Comparison of ENCODE assay signal across 28 mouse cellular contexts in the genomic region with DNA sequence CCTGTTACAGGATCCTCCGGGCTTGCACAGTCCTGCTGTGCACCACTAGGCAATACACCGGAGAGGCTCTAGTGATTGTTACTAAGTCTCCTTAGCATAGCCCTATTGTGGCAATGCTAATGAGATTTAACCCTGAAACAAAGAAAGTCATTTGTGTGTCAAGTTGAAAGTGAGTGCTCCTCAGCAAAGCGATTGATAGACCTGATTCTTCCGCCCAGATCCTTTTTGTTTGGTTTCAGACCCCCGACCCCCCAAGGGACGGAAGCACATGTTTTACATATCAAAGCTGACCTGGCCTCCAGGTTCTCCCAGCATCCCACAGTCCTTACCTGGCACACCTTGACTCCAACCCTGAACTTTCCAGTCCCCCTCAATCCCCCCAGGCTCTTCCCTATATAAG. TPM values are rescaled to one million over a fixed set of nuclear protein-coding genes. Genes with fewer than 3 reads are reported as not detected.
DNase-seq lines count a peak whose midpoint lies in the region; ATAC-seq lines count a peak whose summit lies in the region.
"Had no signal": no experiment of that assay in that cellular context is flagged by ENCODE, and none has a peak within 500 bp of the region (broad histone marks: within the 10 kb centered on the region; RNA-seq: fewer than 3 reads in every experiment).

No protein-coding gene starts in this region.

- peak; percentile 14 for DNase-seq in hindbrain, embryonic 11.5 days (ENCODE audit: low spot score)
- peak; percentile 100 for DNase-seq in ES-CJ7 (ENCODE audit: low read depth, low spot score)
- DNase-seq in R1 (ENCODE audit: low read depth, low spot score): peak; percentile 100
- peak; percentile 98 for DNase-seq in ZHBTc4 (ENCODE audit: low read depth, low spot score)
- DNase-seq in liver, embryonic 11.5 days (ENCODE audit: low spot score): no peak
- DNase-seq in layer of hippocampus, adult 9-11 months: no peak
- no peak for DNase-seq in urinary bladder, postnatal 10 days (ENCODE audit: low spot score)
- DNase-seq: adrenal gland, adult 2 months; adrenal gland, postnatal 10 days; adrenal gland, postnatal 25 days; cerebellum, adult 11 months; cerebellum, adult 18-20 months; cerebellum, adult 8-10 months; cerebellum, adult 9-11 months; cerebellum, postnatal 14 days; cerebellum, postnatal 36 days; embryo, embryonic 11 days had no signal

- no peak overlapping the region for H3K4me2 ChIP-seq in hindbrain, embryonic 11.5 days (replicated peaks; ENCODE audit: low read depth, low read length)
- H3K4me2 ChIP-seq in hindbrain, embryonic 13.5 days: no peak overlapping the region
- no peak overlapping the region for H3K4me2 ChIP-seq in liver, embryonic 11.5 days
- H3K4me2 ChIP-seq: embryonic facial prominence, embryonic 13.5 days; embryonic facial prominence, embryonic 15.5 days; forebrain, embryonic 12.5 days had no signal

- H3K4me1 ChIP-seq in hindbrain, embryonic 11.5 days (replicated peaks; ENCODE audit: control insufficient read depth, insufficient read depth, low read length): no peaks in the 10 kb centered on the region
- H3K4me1 ChIP-seq in hindbrain, embryonic 13.5 days (replicated peaks): peaks cover 9% of the 10 kb centered on the region; the same call in 1 of the 2 replicates
- H3K4me1 ChIP-seq in liver, embryonic 11.5 days (replicated peaks; ENCODE audit: control insufficient read depth, insufficient read depth, low read length): no peaks in the 10 kb centered on the region
- H3K4me1 ChIP-seq: embryonic facial prominence, embryonic 13.5 days had no signal

- no peaks in the 10 kb centered on the region for H3K27me3 ChIP-seq in hindbrain, embryonic 11.5 days (ENCODE audit: control insufficient read depth, insufficient read depth, low read length)
- 0 out of 2 replicates have a peak, but pooled peaks cover 7% of the 10 kb centered on the region for H3K27me3 ChIP-seq in hindbrain, embryonic 13.5 days
- H3K27me3 ChIP-seq in liver, embryonic 11.5 days (replicated peaks; ENCODE audit: control insufficient read depth, insufficient read depth, low read length): peaks cover 3% of the 10 kb centered on the region
- H3K27me3 ChIP-seq: embryonic facial prominence, embryonic 13.5 days; embryonic facial prominence, embryonic 15.5 days had no signal

- no peak overlapping the region for H3K9ac ChIP-seq in hindbrain, embryonic 11.5 days (ENCODE audit: low read depth, low read length)
- no peak overlapping the region for H3K9ac ChIP-seq in hindbrain, embryonic 13.5 days
- H3K9ac ChIP-seq in liver, embryonic 11.5 days (ENCODE audit: low read depth, low read length): no peak overlapping the region
- H3K9ac ChIP-seq: embryonic facial prominence, embryonic 13.5 days; embryonic facial prominence, embryonic 15.5 days; forebrain, embryonic 12.5 days had no signal

- no peaks in the 10 kb centered on the region for H3K9me3 ChIP-seq in hindbrain, embryonic 11.5 days (ENCODE audit: control insufficient read depth, low read length)
- H3K9me3 ChIP-seq in hindbrain, embryonic 13.5 days: no peaks in the 10 kb centered on the region
- H3K9me3 ChIP-seq in liver, embryonic 11.5 days (ENCODE audit: control insufficient read depth, low read length): no peaks in the 10 kb centered on the region
- H3K9me3 ChIP-seq: embryonic facial prominence, embryonic 13.5 days; embryonic facial prominence, embryonic 15.5 days; forebrain, embryonic 10.5 days; forebrain, embryonic 12.5 days; G1E had no signal

- H3K27ac ChIP-seq in hindbrain, embryonic 11.5 days (ENCODE audit: low read depth, low read length): no peak overlapping the region
- no peak overlapping the region for H3K27ac ChIP-seq in hindbrain, embryonic 13.5 days
- no peak overlapping the region for H3K27ac ChIP-seq in liver, embryonic 11.5 days (ENCODE audit: low read depth, low read length)
- H3K27ac ChIP-seq: embryonic facial prominence, embryonic 13.5 days; embryonic facial prominence, embryonic 15.5 days; forebrain, embryonic 10.5 days; forebrain, embryonic 12.5 days had no signal

- WGBS in hindbrain, embryonic 11.5 days: 22% methylated on average over 6 of the region's 6 CpGs
- 21% methylated on average over 6 of the region's 6 CpGs for WGBS in hindbrain, embryonic 13.5 days
- WGBS in liver, embryonic 11.5 days: 68% methylated on average over 6 of the region's 6 CpGs

- H3K36me3 ChIP-seq in hindbrain, embryonic 11.5 days (ENCODE audit: control insufficient read depth, insufficient read depth, low read length): no peaks in the 10 kb centered on the region
- no peaks in the 10 kb centered on the region for H3K36me3 ChIP-seq in hindbrain, embryonic 13.5 days
- H3K36me3 ChIP-seq in liver, embryonic 11.5 days (ENCODE audit: control insufficient read depth, insufficient read depth, low read length): no peaks in the 10 kb centered on the region
- H3K36me3 ChIP-seq: embryonic facial prominence, embryonic 13.5 days; embryonic facial prominence, embryonic 15.5 days; forebrain, embryonic 10.5 days; forebrain, embryonic 12.5 days; G1E had no signal

- ATAC-seq in hindbrain, embryonic 11.5 days (ENCODE audit: low FRiP score): no peak
- no peak for ATAC-seq in hindbrain, embryonic 13.5 days (ENCODE audit: low FRiP score)
- no peak for ATAC-seq in liver, embryonic 11.5 days (replicated peaks; ENCODE audit: low FRiP score)
- ATAC-seq: forebrain, embryonic 14.5 days; forebrain, embryonic 16.5 days; Patski had no signal

- H3K4me3 ChIP-seq in hindbrain, embryonic 11.5 days (ENCODE audit: low read depth, low read length): no peak overlapping the region
- H3K4me3 ChIP-seq in hindbrain, embryonic 13.5 days: no peak overlapping the region
- no peak overlapping the region for H3K4me3 ChIP-seq in liver, embryonic 11.5 days (ENCODE audit: low read depth, low read length)
- H3K4me3 ChIP-seq: embryonic facial prominence, embryonic 13.5 days; embryonic facial prominence, embryonic 15.5 days; erythroblast, embryonic 14.5 days; forebrain, embryonic 10.5 days; forebrain, embryonic 12.5 days had no signal

RNA-seq across cellular contexts. Expression of gene Vwa3b, which starts 40.5 kb away (rescaled TPM):
- 0.80 TPM in 2 replicates for polyA plus RNA-seq in hindbrain, embryonic 11.5 days (2014; fragmentation: Nextera tagmentation; extraction: Ambion mirVana)
- 0.61 and 1.5 TPM in 2 replicates for polyA plus RNA-seq in hindbrain, embryonic 13.5 days (2015; fragmentation: Nextera tagmentation; extraction: Ambion mirVana)
- not detected in 2 replicates for polyA plus RNA-seq in liver, embryonic 11.5 days (2014; fragmentation: Nextera tagmentation; extraction: Ambion mirVana)
- polyA plus RNA-seq: adrenal gland, adult 2 months; C2C12; erythroblast, embryonic 14.5 days; G1E; Patski had no signal

RNA-seq across cellular contexts. Expression of gene Tmem131, which starts 42.4 kb away (rescaled TPM):
- 15.9 and 17.9 TPM in 2 replicates for polyA plus RNA-seq in hindbrain, embryonic 11.5 days (2014; fragmentation: Nextera tagmentation; extraction: Ambion mirVana)
- polyA plus RNA-seq in hindbrain, embryonic 13.5 days (2015; fragmentation: Nextera tagmentation; extraction: Ambion mirVana): 11.6 and 11.7 TPM in 2 replicates
- polyA plus RNA-seq in liver, embryonic 11.5 days (2014; fragmentation: Nextera tagmentation; extraction: Ambion mirVana): 19.1 and 19.8 TPM in 2 replicates

Comparison
In these comparisons a context has a peak if more than half of its experiments do, and no peak if none do; other contexts are left out.
1. DNase-seq: peak in hindbrain, embryonic 11.5 days (single experiment), ES-CJ7 (single experiment), R1 (single experiment) and ZHBTc4 (single experiment); none in liver, embryonic 11.5 days (single experiment), layer of hippocampus, adult 9-11 months (single experiment) and urinary bladder, postnatal 10 days (single experiment).